8 mouse cellular contexts compared by ENCODE assay signal in the genomic region with DNA sequence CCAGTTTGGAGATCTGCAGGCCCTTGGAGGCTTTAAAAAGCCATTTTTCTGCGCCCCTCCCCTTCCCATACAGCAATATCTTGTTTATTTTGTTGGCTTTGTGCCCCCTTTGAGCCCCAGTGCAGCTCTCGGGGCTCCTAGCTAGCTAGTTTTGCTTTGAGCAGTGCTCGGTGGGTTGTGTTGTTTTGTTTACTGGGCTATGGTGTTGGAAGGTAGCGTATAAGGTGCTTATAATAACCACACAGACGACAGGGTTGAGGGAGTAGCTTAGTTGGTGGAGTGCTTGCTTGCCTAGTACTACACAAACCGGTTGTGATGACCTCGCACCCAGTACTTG. TPM values are rescaled to one million over a fixed set of nuclear protein-coding genes. Genes with fewer than 3 reads are reported as not detected.
DNase-seq lines count a peak whose midpoint lies in the region; ATAC-seq and TF ChIP-seq lines count a peak whose summit lies in the region.

No protein-coding gene starts in this region.

- H3K4me2 ChIP-seq in lung, embryonic 14.5 days, result peak overlapping the region; percentile 71
- H3K4me2 ChIP-seq in intestine, embryonic 14.5 days (ENCODE audit: low read length), result peak overlapping the region; percentile 83

- H3K9me3 ChIP-seq in lung, embryonic 14.5 days (ENCODE audit: low read depth, low read length), result no peaks in the 10 kb centered on the region
- H3K9me3 ChIP-seq in intestine, embryonic 14.5 days (ENCODE audit: control insufficient read depth, low read length), result no peaks in the 10 kb centered on the region

- peak overlapping the region; percentile 85 for H3K27ac ChIP-seq in lung, embryonic 14.5 days (ENCODE audit: low read depth)
- H3K27ac ChIP-seq in intestine, embryonic 14.5 days (ENCODE audit: low read depth), result peak overlapping the region; percentile 74

- no peak for TF ChIP-seq CTCF in lung, embryonic 14.5 days (IDR thresholded peaks at IDR 0.05; ENCODE audit: low read depth)

- peaks cover 20% of the 10 kb centered on the region for H3K36me3 ChIP-seq in lung, embryonic 14.5 days (ENCODE audit: insufficient read depth)
- H3K36me3 ChIP-seq in intestine, embryonic 14.5 days (ENCODE audit: control insufficient read depth, insufficient read depth, low read length), result peaks cover 11% of the 10 kb centered on the region

- H3K4me1 ChIP-seq in lung, embryonic 14.5 days (ENCODE audit: insufficient read depth), result 0 out of 2 replicates have a peak, but pooled peaks cover 4% of the 10 kb centered on the region
- H3K4me1 ChIP-seq in intestine, embryonic 14.5 days (replicated peaks; ENCODE audit: control insufficient read depth, insufficient read depth, low read length), result peaks cover 2% of the 10 kb centered on the region; the same call in 1 of the 2 replicates

- DNase-seq in lung, embryonic 14.5 days, result peak; percentile 61
- no peak for DNase-seq in lung, postnatal 14 days
- peak; percentile 15 for DNase-seq in c-Kit-positive CD71-positive TER-119-positive erythroid progenitor cells, embryonic 14.5 days (ENCODE audit: low spot score)
- DNase-seq in intestine, embryonic 14.5 days (ENCODE audit: low spot score), result peak; percentile 77
- peak; percentile 46 for DNase-seq in naive thymus-derived CD4-positive, alpha-beta T cell, adult 2 months (ENCODE audit: low read depth)
- DNase-seq in adrenal gland, postnatal 25 days, result no peak
- no peak for DNase-seq in right cerebral cortex, adult 2 months (ENCODE audit: low spot score in 2 of 2)
- no peak for DNase-seq in urinary bladder, postnatal 4 days (ENCODE audit: low spot score in 2 of 2)

- H3K27me3 ChIP-seq in lung, embryonic 14.5 days (ENCODE audit: insufficient read depth, low read length), result no peaks in the 10 kb centered on the region
- H3K27me3 ChIP-seq in intestine, embryonic 14.5 days (replicated peaks; ENCODE audit: control insufficient read depth, insufficient read depth, low read length), result no peaks in the 10 kb centered on the region

- ATAC-seq in lung, embryonic 14.5 days (ENCODE audit: insufficient read depth), result peak; percentile 3; the same call in 1 of the 2 replicates
- no peak for ATAC-seq in intestine, embryonic 14.5 days (replicated peaks; ENCODE audit: low FRiP score, low TSS enrichment, low read depth)

- peak overlapping the region; percentile 94 for H3K4me3 ChIP-seq in lung, embryonic 14.5 days (ENCODE audit: low read depth, low read length)
- peak overlapping the region; percentile 90 for H3K4me3 ChIP-seq in intestine, embryonic 14.5 days (ENCODE audit: low read depth, low read length)

- peak overlapping the region; percentile 94 for H3K9ac ChIP-seq in lung, embryonic 14.5 days
- peak overlapping the region; percentile 94 for H3K9ac ChIP-seq in intestine, embryonic 14.5 days (ENCODE audit: low read length)

- WGBS in lung, embryonic 14.5 days, result 10% methylated on average over 7 of the region's 7 CpGs
- WGBS in intestine, embryonic 14.5 days, result 13% methylated on average over 7 of the region's 7 CpGs

RNA-seq across cellular contexts. Expression of a gene that starts 0.6 kb away (rescaled TPM):
- polyA plus RNA-seq in lung, embryonic 14.5 days (2014; fragmentation: Nextera tagmentation; extraction: Ambion mirVana), result 24.9 and 26.2 TPM in 2 replicates
- polyA plus RNA-seq in intestine, embryonic 14.5 days (2014; fragmentation: Nextera tagmentation; extraction: Ambion mirVana), result 25.2 and 26.7 TPM in 2 replicates
- total RNA-seq in adrenal gland, postnatal 25 days (2021), result 11.0 and 11.4 TPM in 2 replicates

Comparison
In these comparisons a context has a peak if more than half of its experiments do, and no peak if none do; other contexts are left out.
1. DNase-seq: peak in lung, embryonic 14.5 days (single experiment), c-Kit-positive CD71-positive TER-119-positive erythroid progenitor cells, embryonic 14.5 days (single experiment), intestine, embryonic 14.5 days (single experiment) and naive thymus-derived CD4-positive, alpha-beta T cell, adult 2 months (single experiment); none in lung, postnatal 14 days (single experiment), adrenal gland, postnatal 25 days (single experiment), right cerebral cortex, adult 2 months (0 of 2) and urinary bladder, postnatal 4 days (0 of 2).